Comparison of ENCODE assay signal across 28 mouse cellular contexts in the genomic region with DNA sequence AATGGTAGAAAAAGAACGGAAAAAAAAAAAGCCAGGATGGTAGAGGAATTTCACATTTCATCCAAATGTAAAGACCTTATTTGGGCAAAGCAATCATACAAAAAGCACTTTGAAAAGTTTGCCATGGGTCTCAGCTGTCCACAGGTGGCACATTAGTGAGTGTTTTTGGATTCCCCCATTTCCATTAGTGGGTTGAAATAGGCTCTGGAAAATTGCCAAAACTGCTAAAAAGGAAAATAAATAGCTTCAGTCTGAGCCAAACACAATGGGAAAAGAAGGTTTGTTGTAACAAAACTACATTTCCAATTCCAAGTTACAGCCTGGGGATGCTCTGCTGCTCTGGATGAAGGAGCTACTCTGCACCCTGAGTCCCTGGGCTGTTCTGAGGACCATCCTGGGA. TPM values are rescaled to one million over a fixed set of nuclear protein-coding genes. Genes with fewer than 3 reads are reported as not detected.
DNase-seq lines count a peak whose midpoint lies in the region; ATAC-seq and TF ChIP-seq lines count a peak whose summit lies in the region.
"Had no signal": no experiment of that assay in that cellular context is flagged by ENCODE, and none has a peak within 500 bp of the region (broad histone marks: within the 10 kb centered on the region; RNA-seq: fewer than 3 reads in every experiment).

No protein-coding gene starts in this region.

- peaks cover 4% of the 10 kb centered on the region; the same call in 1 of the 2 replicates for H3K4me1 ChIP-seq in forebrain, embryonic 14.5 days (ENCODE audit: control insufficient read depth, insufficient read depth, low read length)
- H3K4me1 ChIP-seq in forebrain, embryonic 11.5 days (replicated peaks; ENCODE audit: control insufficient read depth, insufficient read depth, low read length), result no peaks in the 10 kb centered on the region
- 0 out of 2 replicates have a peak, but pooled peaks cover 4% of the 10 kb centered on the region for H3K4me1 ChIP-seq in lung, embryonic 14.5 days (ENCODE audit: insufficient read depth)
- no peaks in the 10 kb centered on the region for H3K4me1 ChIP-seq in embryonic facial prominence, embryonic 14.5 days (ENCODE audit: control insufficient read depth, insufficient read depth, low read length)
- H3K4me1 ChIP-seq: hindbrain, embryonic 15.5 days; intestine, embryonic 15.5 days had no signal

- peak; percentile 74 for DNase-seq in forebrain, embryonic 14.5 days (ENCODE audit: low spot score)
- no peak for DNase-seq in forebrain, embryonic 11.5 days (ENCODE audit: low spot score)
- DNase-seq in lung, embryonic 14.5 days, result peak; percentile 47
- DNase-seq in lung, adult 18-20 months, result no peak
- peak; percentile 67 for DNase-seq in embryonic facial prominence, embryonic 14.5 days (ENCODE audit: low spot score)
- DNase-seq in urinary bladder, adult 2 months (ENCODE audit: low spot score), result no peak
- DNase-seq: adrenal gland, postnatal 10 days; adrenal gland, postnatal 36 days; B cell, adult 2 months; cerebellum, adult 11 months; cerebellum, adult 2 months; cerebellum, adult 9-11 months; cerebellum, postnatal 25 days; gastrocnemius, postnatal 10 days; gastrocnemius, postnatal 36 days; heart, adult 2 months; heart, postnatal 14 days; heart, postnatal 4 days; kidney, adult 11 months had no signal

- no peak overlapping the region for H3K4me3 ChIP-seq in forebrain, embryonic 14.5 days (ENCODE audit: low read depth, low read length)
- no peak overlapping the region for H3K4me3 ChIP-seq in forebrain, embryonic 11.5 days (ENCODE audit: low read depth, low read length)
- no peak overlapping the region for H3K4me3 ChIP-seq in lung, embryonic 14.5 days (ENCODE audit: low read depth, low read length)
- no peak overlapping the region for H3K4me3 ChIP-seq in embryonic facial prominence, embryonic 14.5 days (ENCODE audit: low read depth, low read length)
- H3K4me3 ChIP-seq: erythroblast, embryonic 14.5 days; forebrain, embryonic 15.5 days; heart, adult 2 months; heart, embryonic 10.5 days; heart, embryonic 13.5 days; hindbrain, embryonic 15.5 days; intestine, embryonic 15.5 days had no signal

- no peaks in the 10 kb centered on the region for H3K36me3 ChIP-seq in forebrain, embryonic 14.5 days (ENCODE audit: control insufficient read depth, insufficient read depth, low read length)
- no peaks in the 10 kb centered on the region for H3K36me3 ChIP-seq in forebrain, embryonic 11.5 days (ENCODE audit: control insufficient read depth, insufficient read depth, low read length)
- no peaks in the 10 kb centered on the region for H3K36me3 ChIP-seq in lung, embryonic 14.5 days (ENCODE audit: insufficient read depth)
- no peaks in the 10 kb centered on the region for H3K36me3 ChIP-seq in embryonic facial prominence, embryonic 14.5 days (ENCODE audit: control insufficient read depth, insufficient read depth, low read length)
- H3K36me3 ChIP-seq: forebrain, embryonic 15.5 days; G1E; heart, embryonic 10.5 days; heart, embryonic 13.5 days; hindbrain, embryonic 15.5 days; intestine, embryonic 15.5 days had no signal

- 46% methylated on average over 1 of the region's 1 CpGs for WGBS in forebrain, embryonic 14.5 days
- 91% methylated on average over 1 of the region's 1 CpGs for WGBS in forebrain, embryonic 11.5 days
- 60% methylated on average over 1 of the region's 1 CpGs for WGBS in lung, embryonic 14.5 days
- WGBS in embryonic facial prominence, embryonic 14.5 days, result 65% methylated on average over 1 of the region's 1 CpGs

- no peaks in the 10 kb centered on the region for H3K27me3 ChIP-seq in forebrain, embryonic 14.5 days (replicated peaks; ENCODE audit: control insufficient read depth, insufficient read depth, low read length)
- H3K27me3 ChIP-seq in forebrain, embryonic 11.5 days (ENCODE audit: control insufficient read depth, insufficient read depth, low read length), result no peaks in the 10 kb centered on the region
- H3K27me3 ChIP-seq in lung, embryonic 14.5 days (ENCODE audit: insufficient read depth, low read length), result no peaks in the 10 kb centered on the region
- no peaks in the 10 kb centered on the region for H3K27me3 ChIP-seq in embryonic facial prominence, embryonic 14.5 days (replicated peaks; ENCODE audit: control insufficient read depth, insufficient read depth, low read length)
- H3K27me3 ChIP-seq: CH12.LX; forebrain, embryonic 15.5 days; heart, embryonic 13.5 days; hindbrain, embryonic 15.5 days; intestine, embryonic 15.5 days had no signal

- H3K27ac ChIP-seq in forebrain, embryonic 14.5 days (ENCODE audit: low read depth, low read length), result peak overlapping the region; percentile 11; the same call in 1 of the 2 replicates
- no peak overlapping the region for H3K27ac ChIP-seq in forebrain, embryonic 11.5 days (ENCODE audit: low read depth, low read length)
- no peak overlapping the region for H3K27ac ChIP-seq in lung, embryonic 14.5 days (ENCODE audit: low read depth)
- H3K27ac ChIP-seq in embryonic facial prominence, embryonic 14.5 days (replicated peaks; ENCODE audit: low read depth, low read length), result 0 out of 2 replicates have a peak overlapping the region, but pooled peaks have one; percentile 7
- H3K27ac ChIP-seq: forebrain, embryonic 15.5 days; heart, adult 2 months; heart, embryonic 10.5 days; heart, embryonic 13.5 days; hindbrain, embryonic 15.5 days; intestine, embryonic 15.5 days had no signal

- no peak overlapping the region for H3K9ac ChIP-seq in forebrain, embryonic 14.5 days (ENCODE audit: low read length)
- no peak overlapping the region for H3K9ac ChIP-seq in forebrain, embryonic 11.5 days (ENCODE audit: low read length)
- no peak overlapping the region for H3K9ac ChIP-seq in lung, embryonic 14.5 days
- H3K9ac ChIP-seq in embryonic facial prominence, embryonic 14.5 days (ENCODE audit: low read depth, low read length), result no peak overlapping the region
- H3K9ac ChIP-seq: forebrain, embryonic 15.5 days; heart, embryonic 13.5 days; hindbrain, embryonic 15.5 days; intestine, embryonic 15.5 days had no signal

- H3K4me2 ChIP-seq in forebrain, embryonic 14.5 days (ENCODE audit: low read length), result no peak overlapping the region
- no peak overlapping the region for H3K4me2 ChIP-seq in forebrain, embryonic 11.5 days (ENCODE audit: low read depth, low read length, severe bottlenecking)
- H3K4me2 ChIP-seq in lung, embryonic 14.5 days, result no peak overlapping the region
- no peak overlapping the region for H3K4me2 ChIP-seq in embryonic facial prominence, embryonic 14.5 days (ENCODE audit: low read depth, low read length)
- H3K4me2 ChIP-seq: forebrain, embryonic 15.5 days; heart, embryonic 13.5 days; hindbrain, embryonic 15.5 days; intestine, embryonic 15.5 days had no signal

- ATAC-seq in forebrain, embryonic 14.5 days, result no peak
- no peak for ATAC-seq in forebrain, embryonic 11.5 days (replicated peaks; ENCODE audit: low FRiP score)
- no peak for ATAC-seq in lung, embryonic 14.5 days (ENCODE audit: insufficient read depth)
- ATAC-seq in embryonic facial prominence, embryonic 14.5 days (ENCODE audit: low read depth), result no peak
- ATAC-seq: forebrain, embryonic 15.5 days; intestine, embryonic 15.5 days; Patski had no signal

- H3K9me3 ChIP-seq in forebrain, embryonic 14.5 days (replicated peaks; ENCODE audit: control insufficient read depth, low read length), result no peaks in the 10 kb centered on the region
- no peaks in the 10 kb centered on the region for H3K9me3 ChIP-seq in forebrain, embryonic 11.5 days (ENCODE audit: control insufficient read depth, low read length)
- H3K9me3 ChIP-seq in lung, embryonic 14.5 days (ENCODE audit: low read depth, low read length), result no peaks in the 10 kb centered on the region
- H3K9me3 ChIP-seq in embryonic facial prominence, embryonic 14.5 days (ENCODE audit: control insufficient read depth, low read length), result no peaks in the 10 kb centered on the region
- H3K9me3 ChIP-seq: forebrain, embryonic 15.5 days; heart, embryonic 10.5 days; heart, embryonic 13.5 days; hindbrain, embryonic 15.5 days; intestine, embryonic 15.5 days had no signal

- TF ChIP-seq CTCF in lung, embryonic 14.5 days (IDR thresholded peaks at IDR 0.05; ENCODE audit: low read depth), result no peak

RNA-seq across cellular contexts. Expression of gene Rec114, which starts 9.8 kb away (rescaled TPM):
- polyA plus RNA-seq in forebrain, embryonic 14.5 days (2014; fragmentation: Nextera tagmentation; extraction: Ambion mirVana), result 0.83 and 0.90 TPM in 2 replicates
- polyA plus RNA-seq in forebrain, embryonic 11.5 days (2014; fragmentation: Nextera tagmentation; extraction: Ambion mirVana), result 0.91 and 2.0 TPM in 2 replicates
- polyA plus RNA-seq in lung, embryonic 14.5 days (2014; fragmentation: Nextera tagmentation; extraction: Ambion mirVana), result 1.5 and 2.2 TPM in 2 replicates
- 2.6 and 3.2 TPM in 2 replicates for polyA plus RNA-seq in embryonic facial prominence, embryonic 14.5 days (2014; fragmentation: Nextera tagmentation; extraction: Ambion mirVana)
- polyA plus RNA-seq in urinary bladder, adult 2 months (2012; rRNA removed), result 0.30 TPM in 1 of 2 replicates, not detected in the other
- polyA plus RNA-seq: G1E had no signal

Comparison
In these comparisons a context has a peak if more than half of its experiments do, and no peak if none do; other contexts are left out.
1. DNase-seq: peak in forebrain, embryonic 14.5 days (single experiment), lung, embryonic 14.5 days (single experiment) and embryonic facial prominence, embryonic 14.5 days (single experiment); none in forebrain, embryonic 11.5 days (single experiment), lung, adult 18-20 months (0 of 2) and urinary bladder, adult 2 months (single experiment).
2. H3K27ac ChIP-seq: peak in forebrain, embryonic 14.5 days (single experiment) and embryonic facial prominence, embryonic 14.5 days (single experiment); none in forebrain, embryonic 11.5 days (single experiment) and lung, embryonic 14.5 days (single experiment).